Mouse (Mus musculus) myocyte (in vitro differentiated cells): ENCODE data around the gene Omt2b. TPM values are rescaled to one million over a fixed set of nuclear protein-coding genes. Genes with fewer than 3 reads are reported as not detected.
"Not testable (repeated sequence)": the region's sequence is repeated elsewhere in the genome, so short reads cannot be mapped to it uniquely, and the experiment has no call there.

Experiments
- H3K27me3 ChIP-seq: one replicate; pipeline ENCODE4 v1.6.1; 2011; ENCODE audit not compliant: control insufficient read depth, insufficient read depth, insufficient read length
- H3K36me3 ChIP-seq: one replicate; pipeline ENCODE4 v1.6.1; 2011; ENCODE audit not compliant: control insufficient read depth, insufficient read depth
- H3K4me2 ChIP-seq: one replicate; pipeline ENCODE4 v1.6.1; 2011; ENCODE audit warnings: low read depth, control low read depth
- H3K4me3 ChIP-seq: one replicate; pipeline ENCODE4 v1.5.1; 2011; ENCODE audit warnings: mild to moderate bottlenecking, control low read depth, moderate library complexity
- H3K79me2 ChIP-seq: one replicate; pipeline ENCODE4 v1.6.1; 2011; ENCODE audit not compliant: control insufficient read depth, insufficient read depth
- H3ac ChIP-seq: one replicate; pipeline ENCODE4 v1.6.1; 2011; ENCODE audit not compliant: control insufficient read depth, insufficient read length
- CEBPB ChIP-seq: IDR thresholded peaks from 2 replicates; pipeline ENCODE4 v1.6.1; 2011; ENCODE audit warnings: mild to moderate bottlenecking, moderate library complexity; ENCODE audit not compliant: poor library complexity, insufficient read depth, severe bottlenecking
- E2F4 ChIP-seq: IDR thresholded peaks from one replicate; pipeline ENCODE4 v1.6.1; 2011; ENCODE audit warnings: mild to moderate bottlenecking, control low read depth, moderate library complexity; ENCODE audit not compliant: insufficient read depth
- MAX ChIP-seq: IDR thresholded peaks from one replicate; pipeline ENCODE4 v1.6.1; 2011; ENCODE audit warnings: low read depth, mild to moderate bottlenecking, control low read depth
- MYOD1 ChIP-seq, 3 experiments: IDR thresholded peaks; one replicate each; pipeline ENCODE4 v1.6.1; 2011; ENCODE audit warnings: control low read depth in 2 of 3, low read depth in 2 of 3, mild to moderate bottlenecking in 2 of 3, moderate library complexity in 1 of 3; ENCODE audit not compliant: insufficient read length in 2 of 3, control insufficient read depth in 1 of 3
- MYOG ChIP-seq, 3 experiments: IDR thresholded peaks; one replicate each; pipeline ENCODE4 v1.6.1; 2011; ENCODE audit warnings: control low read depth in 2 of 3, low read depth in 2 of 3, mild to moderate bottlenecking in 2 of 3; ENCODE audit not compliant: insufficient read length in 2 of 3, control insufficient read depth in 1 of 3, insufficient read depth in 1 of 3
- POLR2A ChIP-seq: IDR thresholded peaks from one replicate; pipeline ENCODE4 v1.6.1; 2011; ENCODE audit warnings: low read depth, mild to moderate bottlenecking, control low read depth, moderate library complexity; ENCODE audit not compliant: insufficient read length
- POLR2AphosphoS2 ChIP-seq: IDR thresholded peaks from one replicate; pipeline ENCODE4 v1.6.1; 2011; ENCODE audit warnings: low read depth, control low read depth; ENCODE audit not compliant: insufficient read length
- REST ChIP-seq: IDR thresholded peaks from one replicate; pipeline ENCODE4 v1.6.1; 2011; ENCODE audit warnings: mild to moderate bottlenecking, control low read depth, moderate library complexity; ENCODE audit not compliant: insufficient read depth, insufficient read length
- SRF ChIP-seq: IDR thresholded peaks from one replicate; pipeline ENCODE4 v1.6.1; 2011; ENCODE audit warnings: low read depth; ENCODE audit not compliant: control insufficient read depth, insufficient read length
- TCF12 ChIP-seq: IDR thresholded peaks from one replicate; pipeline ENCODE4 v1.6.1; 2011; ENCODE audit warnings: mild to moderate bottlenecking, control low read depth; ENCODE audit not compliant: poor library complexity, insufficient read depth, severe bottlenecking
- TCF3 ChIP-seq: IDR thresholded peaks from one replicate; pipeline ENCODE4 v1.6.1; 2011; ENCODE audit warnings: low read depth, control low read depth; ENCODE audit not compliant: insufficient read length
- USF1 ChIP-seq: IDR thresholded peaks from one replicate; pipeline ENCODE4 v1.6.1; 2011; ENCODE audit warnings: low read depth, mild to moderate bottlenecking, control low read depth, moderate library complexity
- polyA plus RNA-seq: library from polyadenylated mRNA; unstranded; fragments of >200 nt; fragmentation: generic; extraction: Trizol; gene quantifications from one replicate; pipeline ENCODE4 v1.2.1, GENCODE M21; 2012; ENCODE audit warnings: missing spikeins

The Omt2b gene
- polyA plus RNA-seq, 1 experiment: not detected

GRCm38 (mm10) chr9:78364701-78365100, 37.3 kb downstream of the Omt2b start:
- Histone ChIP-seq H3ac (no peak overlapping the region), H3K4me3 (no peak overlapping the region), H3K27me3 (no peaks in the 10 kb centered on the region), H3K36me3 (no peaks in the 10 kb centered on the region), H3K79me2 (no peaks in the 10 kb centered on the region), H3K4me2 (no peak overlapping the region)
- TF ChIP-seq MYOG (IDR thresholded peaks at IDR 0.05; ENCODE audit: control insufficient read depth in 1 of 3, insufficient read depth in 1 of 3, insufficient read length in 2 of 3, low read depth in 2 of 3): no peak

- Histone ChIP-seq H3K27me3 (no peaks in the 10 kb centered on the region), H3K4me3 (no peak overlapping the region), H3ac (no peak overlapping the region), H3K36me3 (no peaks in the 10 kb centered on the region), H3K79me2 (no peaks in the 10 kb centered on the region), H3K4me2 (no peak overlapping the region)
- TF ChIP-seq TCF3: no peak
- no peak for TF ChIP-seq CEBPB
- TF ChIP-seq E2F4: no peak
- TF ChIP-seq MAX: no peak
- TF ChIP-seq MYOD1 (IDR thresholded peaks at IDR 0.05; ENCODE audit: control insufficient read depth in 1 of 3, insufficient read length in 2 of 3, low read depth in 2 of 3): no peak
- no peak for TF ChIP-seq POLR2A
- no peak for TF ChIP-seq POLR2AphosphoS2
- TF ChIP-seq USF1: no peak
- TF ChIP-seq REST: no peak
- TF ChIP-seq TCF12: no peak
- no peak for TF ChIP-seq MYOG (IDR thresholded peaks at IDR 0.05; ENCODE audit: control insufficient read depth in 1 of 3, insufficient read depth in 1 of 3, insufficient read length in 2 of 3, low read depth in 2 of 3)
- TF ChIP-seq SRF: no peak
Measured at GRCm38 (mm10) chr9:78365850-78366544, 38.6 kb downstream of the Omt2b start.

GRCm38 (mm10) chr9:78367959-78368358, 40.6 kb downstream of the Omt2b start, which contains the start of gene Dppa5a:
Gene Dppa5a (minus strand): TSS chr9:78368177.
- H3K27me3 ChIP-seq, H3K4me2 ChIP-seq, H3K36me3 ChIP-seq, H3K4me3 ChIP-seq, H3K79me2 ChIP-seq, H3ac ChIP-seq: not testable (repeated sequence)

GRCm38 (mm10) chr9:78368671-78369293, 41.4 kb downstream of the Omt2b start:
- no peaks in the 10 kb centered on the region for H3K79me2 ChIP-seq
- no peak overlapping the region for H3ac ChIP-seq
- TF ChIP-seq POLR2A (no peak), TCF3 (no peak), USF1 (no peak), MYOG (IDR thresholded peaks at IDR 0.05; ENCODE audit: control insufficient read depth in 1 of 3, insufficient read depth in 1 of 3, insufficient read length in 2 of 3, low read depth in 2 of 3) (no peak), MYOD1 (IDR thresholded peaks at IDR 0.05; ENCODE audit: control insufficient read depth in 1 of 3, insufficient read length in 2 of 3, low read depth in 2 of 3) (no peak), REST (no peak)
- no peak overlapping the region for H3K4me3 ChIP-seq
- no peaks in the 10 kb centered on the region for H3K36me3 ChIP-seq
- no peak overlapping the region for H3K4me2 ChIP-seq
- no peaks in the 10 kb centered on the region for H3K27me3 ChIP-seq

GRCm38 (mm10) chr9:78369349-78369748, 42.0 kb downstream of the Omt2b start:
- Histone ChIP-seq H3K79me2 (no peaks in the 10 kb centered on the region), H3ac (no peak overlapping the region), H3K27me3 (no peaks in the 10 kb centered on the region), H3K36me3 (no peaks in the 10 kb centered on the region), H3K4me2 (no peak overlapping the region), H3K4me3 (no peak overlapping the region)
- TF ChIP-seq REST: no peak
- TF ChIP-seq TCF3: no peak
- TF ChIP-seq SRF: no peak
- no peak for TF ChIP-seq POLR2A
- TF ChIP-seq TCF12: no peak
- no peak for TF ChIP-seq MYOG (IDR thresholded peaks at IDR 0.05; ENCODE audit: control insufficient read depth in 1 of 3, insufficient read depth in 1 of 3, insufficient read length in 2 of 3, low read depth in 2 of 3)
- TF ChIP-seq E2F4: no peak
- no peak for TF ChIP-seq POLR2AphosphoS2
- TF ChIP-seq USF1: no peak
- no peak for TF ChIP-seq MAX
- no peak for TF ChIP-seq CEBPB
- TF ChIP-seq MYOD1 (IDR thresholded peaks at IDR 0.05; ENCODE audit: control insufficient read depth in 1 of 3, insufficient read length in 2 of 3, low read depth in 2 of 3): no peak
